Mouse (Mus musculus) kidney, adult 9 months (tissue): ENCODE measurements at regions not wholly inside any gene's neighbourhood (a gene's known extent, or its start where the extent isn't known, plus 50 kb on each side); places are given as distances from the start of the nearest gene placed in this dataset.

Experiments used
- DNase-seq: peaks from one replicate; pipeline ENCODE4 v3.0.0; 2022

DNA sequence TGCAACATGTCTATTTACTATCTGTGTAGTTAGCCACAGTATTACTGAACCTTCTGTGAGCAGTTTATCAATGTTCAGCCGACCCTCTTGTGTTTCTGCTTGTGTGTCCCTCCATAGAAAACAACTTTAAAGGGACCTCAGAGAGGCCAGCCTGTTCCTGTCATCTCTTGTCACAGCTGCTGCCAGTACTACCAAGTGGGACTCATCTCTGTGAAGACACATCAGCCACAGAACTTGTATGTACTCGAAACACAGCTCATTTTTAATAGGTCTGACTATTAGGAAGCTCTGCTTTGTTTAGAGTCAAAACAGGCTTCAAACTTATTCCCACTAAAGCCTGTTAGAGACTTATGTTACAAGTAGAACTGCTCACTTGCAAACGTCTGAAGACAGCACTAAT lies 549.1 kb upstream of the Camk1g start:
- DNase-seq = no peak

- no peak for DNase-seq
Observed at GRCm38 (mm10) chr1:193905711-193906110, 535.6 kb upstream of the Camk1g start.

DNA sequence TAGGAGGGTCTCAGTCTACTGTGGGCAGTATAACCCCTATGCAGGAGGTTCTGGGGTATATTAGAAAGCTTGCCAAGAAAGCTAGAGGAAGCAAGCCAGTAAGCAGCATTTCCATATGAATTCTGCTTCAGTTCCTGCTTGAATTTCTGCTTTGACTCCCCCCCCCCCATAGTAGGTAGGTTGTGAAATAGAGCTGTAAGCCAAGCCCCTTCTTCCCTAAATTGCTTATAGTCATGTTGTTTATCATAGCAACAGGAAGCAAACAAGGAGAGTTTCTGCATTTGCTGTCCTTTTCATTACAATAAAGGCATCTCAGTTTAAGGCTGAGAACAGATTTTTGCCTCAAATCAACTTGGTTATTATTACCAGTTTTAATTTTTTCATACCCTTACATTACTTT lies 524.0 kb upstream of the Camk1g start:
- DNase-seq = no peak

DNA sequence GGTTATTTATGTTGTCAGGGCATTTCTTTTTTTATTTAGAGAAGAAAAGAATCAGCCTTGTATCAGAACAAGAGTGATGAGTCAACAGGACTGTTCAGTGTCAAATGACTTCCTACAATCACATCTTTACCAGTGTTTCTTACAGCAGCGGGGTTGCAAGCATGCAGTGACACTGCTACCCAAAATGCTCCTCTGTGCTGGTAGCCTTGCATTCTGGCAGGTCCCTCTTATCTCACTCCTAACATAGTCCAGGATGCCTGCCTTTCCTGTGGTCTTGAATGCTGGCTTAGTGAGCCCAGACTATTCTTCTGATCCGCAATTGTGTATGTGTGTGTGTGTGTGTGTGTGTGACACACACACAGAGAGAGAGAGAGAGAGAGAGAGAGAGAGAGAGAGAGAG lies 506.4 kb upstream of the Camk1g start:
- DNase-seq = no peak

- no peak for DNase-seq
Observed at GRCm38 (mm10) chr1:193876121-193876520, 506.0 kb upstream of the Camk1g start.

DNA sequence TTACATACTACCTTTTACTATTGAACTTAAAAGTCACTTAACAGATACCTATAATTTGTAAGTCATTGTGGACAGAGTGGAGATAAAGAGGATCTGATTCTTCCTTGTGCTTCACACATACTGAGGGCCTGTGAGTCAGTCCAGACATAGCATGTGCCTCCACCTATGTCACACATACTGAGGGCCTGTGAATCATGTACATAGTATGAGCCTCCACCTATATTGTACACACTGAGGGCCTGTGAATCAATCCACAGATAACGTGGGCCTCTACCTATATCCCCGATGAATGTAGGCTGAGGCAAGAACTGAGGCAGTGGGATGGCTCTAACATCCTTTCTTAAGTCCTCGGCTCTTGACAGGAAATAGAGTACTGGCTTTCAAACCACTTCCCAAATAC lies 505.2 kb upstream of the Camk1g start:
- no peak for DNase-seq

DNA sequence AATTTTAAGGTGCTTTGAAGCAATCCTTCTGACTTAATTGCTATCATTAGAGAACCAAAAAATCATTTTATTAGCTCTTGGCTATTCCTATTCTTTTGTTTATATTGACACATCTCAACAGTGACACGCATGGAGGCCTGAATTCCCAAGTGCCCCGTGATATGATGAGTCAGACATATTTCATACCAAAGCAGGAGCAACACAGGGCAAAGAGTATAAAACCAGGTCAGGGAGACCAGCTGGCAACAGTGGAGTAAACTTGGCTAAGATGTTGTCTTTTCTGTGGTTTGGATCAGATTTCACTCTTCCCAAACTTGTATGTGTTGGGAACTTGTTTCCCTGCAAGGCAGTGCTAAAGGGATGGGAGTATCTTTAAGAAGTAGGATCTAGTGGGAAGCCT lies 500.6 kb upstream of the Camk1g start:
- DNase-seq = peak; percentile 26

- no peak for DNase-seq
Observed at GRCm38 (mm10) chr1:193868639-193869320, 498.7 kb upstream of the Camk1g start.

GRCm38 (mm10) chr1:193860767-193861299 lies 490.7 kb upstream of the Camk1g start:
- DNase-seq = peak; percentile 38

- no peak for DNase-seq
Observed at GRCm38 (mm10) chr1:193860354-193860753, 490.3 kb upstream of the Camk1g start.

GRCm38 (mm10) chr1:193859257-193860125 lies 489.4 kb upstream of the Camk1g start:
- no peak for DNase-seq

DNA sequence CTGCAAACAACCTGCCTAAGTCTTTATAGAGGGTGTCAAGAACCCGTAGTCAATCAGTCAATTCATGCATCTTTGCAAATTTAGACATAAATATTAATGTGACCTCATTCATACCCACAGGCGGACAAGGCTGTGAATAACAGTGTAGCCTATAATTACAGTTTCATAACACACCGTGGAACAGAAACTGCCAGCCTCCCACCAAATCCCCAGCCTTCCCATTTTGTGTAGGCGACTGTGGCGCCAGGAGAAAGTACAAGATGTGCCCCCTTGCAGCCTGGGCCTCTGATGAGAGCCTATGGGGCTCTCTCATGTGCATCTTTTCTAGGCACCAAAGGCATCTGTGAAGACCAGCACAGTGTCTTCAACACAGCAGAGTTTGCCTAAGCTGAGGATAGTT lies 477.8 kb upstream of the Camk1g start:
- no peak for DNase-seq

DNA sequence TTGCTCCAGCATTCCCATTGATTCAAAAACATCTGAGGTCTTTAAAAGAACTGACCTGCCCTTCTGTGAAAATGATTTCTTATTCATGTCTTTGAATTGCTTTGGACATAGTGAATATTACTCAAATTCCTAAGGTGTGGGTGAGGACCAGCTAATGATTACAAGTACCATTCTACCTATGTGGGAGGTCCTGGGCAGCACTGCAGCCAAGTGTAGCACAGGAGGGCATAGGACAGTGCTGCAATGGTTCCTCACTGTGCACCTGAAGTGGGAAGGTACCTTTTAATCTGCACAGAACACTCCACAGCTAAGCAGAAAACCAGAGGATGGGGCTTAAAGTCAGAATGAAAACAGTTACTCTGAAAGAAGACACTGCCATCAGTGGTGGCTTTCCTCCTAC lies 474.8 kb upstream of the Camk1g start:
- DNase-seq = peak; percentile 42

DNA sequence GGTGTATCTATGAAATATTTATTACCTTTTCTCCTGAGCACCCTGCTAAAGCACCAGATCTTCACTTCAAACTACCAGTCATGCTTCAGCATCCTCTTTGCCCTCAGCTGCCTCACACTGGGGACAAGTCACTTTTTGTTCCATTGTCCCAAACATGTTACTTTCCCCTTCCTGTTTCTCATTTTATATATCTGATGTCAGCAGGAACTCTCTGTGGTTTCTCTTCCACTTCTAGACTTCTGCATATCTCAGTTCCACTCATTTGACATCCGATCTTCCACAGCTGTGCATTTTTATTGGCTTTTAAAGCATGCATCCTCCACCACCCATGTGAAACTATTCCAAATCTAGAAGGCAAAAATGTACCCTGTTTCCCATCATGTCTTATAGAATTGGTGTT lies 474.4 kb upstream of the Camk1g start:
- DNase-seq = peak; percentile 3

GRCm38 (mm10) chr1:193800998-193801397 lies 430.9 kb upstream of the Camk1g start:
- DNase-seq = no peak

DNA sequence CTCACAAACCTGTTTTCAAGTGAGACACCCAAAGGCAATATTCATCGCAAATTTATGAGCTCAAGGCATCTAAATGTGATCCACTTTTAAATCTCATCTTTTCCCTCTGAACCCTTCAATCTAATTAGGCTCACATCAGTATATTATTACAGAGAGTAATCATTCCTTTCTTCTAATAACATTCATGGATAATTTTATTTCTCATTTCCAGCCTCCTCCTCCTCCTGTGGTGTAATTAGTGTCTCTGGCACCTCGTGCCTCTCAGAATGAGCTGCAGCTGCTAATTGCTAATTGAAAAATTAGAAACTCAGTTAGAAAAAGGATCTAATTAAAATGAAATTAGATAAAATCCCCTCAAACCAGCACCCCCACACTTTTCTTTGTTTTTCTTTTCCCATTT lies 420.5 kb upstream of the Camk1g start:
- DNase-seq = no peak

DNA sequence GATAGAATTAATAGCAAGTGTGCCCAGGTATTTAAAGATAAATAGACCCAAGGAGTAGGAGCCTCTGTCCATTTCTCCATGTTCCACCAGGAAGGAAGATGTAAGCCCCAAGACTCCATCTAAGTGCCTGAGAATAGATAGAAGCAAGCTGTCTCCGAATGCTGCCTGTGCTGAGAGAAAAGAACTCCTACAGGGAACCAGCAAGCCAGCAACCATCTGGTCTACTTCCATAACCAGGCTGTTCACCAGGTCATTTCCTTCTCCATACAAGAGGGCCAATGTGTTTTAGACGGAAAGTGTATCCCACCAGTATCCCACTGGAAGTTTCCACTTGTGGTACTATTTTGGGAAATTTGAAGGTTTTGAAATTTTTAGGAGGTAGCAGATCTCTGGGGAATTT lies 418.4 kb upstream of the Camk1g start:
- no peak for DNase-seq

- DNase-seq = no peak
Observed at GRCm38 (mm10) chr1:193787417-193787816, 417.3 kb upstream of the Camk1g start.

- DNase-seq = no peak
Observed at GRCm38 (mm10) chr1:193784966-193785365, 414.9 kb upstream of the Camk1g start.

- no peak for DNase-seq
Observed at GRCm38 (mm10) chr1:193784526-193784925, 414.4 kb upstream of the Camk1g start.

GRCm38 (mm10) chr1:193778181-193778580 lies 408.1 kb upstream of the Camk1g start:
- no peak for DNase-seq

DNA sequence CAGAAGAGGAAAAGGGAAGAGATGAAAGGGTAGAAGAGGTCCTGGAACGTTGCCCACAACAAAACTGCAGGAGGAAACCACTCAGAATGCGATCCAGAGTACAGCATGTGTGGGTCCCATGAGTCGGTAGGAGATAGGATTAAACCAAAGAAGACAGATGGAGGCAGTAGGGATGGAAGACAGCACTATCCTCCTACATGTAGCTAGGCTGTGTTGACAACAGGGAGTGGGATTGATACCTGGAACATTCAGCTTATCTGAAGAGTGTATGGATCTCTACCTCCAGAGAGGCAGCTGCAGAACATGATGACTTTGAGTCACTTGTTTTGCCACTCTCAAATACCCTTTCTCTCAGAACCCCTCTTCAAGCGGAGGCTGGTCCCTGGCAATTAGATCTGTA lies 399.4 kb upstream of the Camk1g start:
- no peak for DNase-seq

DNA sequence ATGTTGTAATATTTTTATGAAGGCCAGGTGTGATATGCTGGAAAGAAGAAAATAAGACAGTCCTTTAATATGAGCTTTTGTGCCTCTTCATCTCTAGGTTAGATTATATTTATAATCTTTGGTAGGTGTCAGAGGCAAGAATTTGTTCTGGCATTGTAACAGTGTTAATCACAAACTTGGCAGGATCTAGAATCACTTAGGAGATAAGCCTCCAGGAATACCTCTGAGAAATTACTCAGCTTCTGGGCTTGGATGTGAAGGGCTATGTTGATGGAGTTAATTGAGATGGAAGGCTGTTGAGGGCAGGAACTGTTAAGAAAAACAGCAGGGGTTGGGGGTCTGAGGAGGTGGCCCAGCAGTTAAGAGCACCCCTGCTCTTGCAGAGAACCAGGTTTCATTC lies 394.0 kb upstream of the Camk1g start:
- no peak for DNase-seq

GRCm38 (mm10) chr1:193751819-193752251 lies 381.7 kb upstream of the Camk1g start:
- no peak for DNase-seq
